Mouse (Mus musculus) megakaryocyte progenitor cell, adult 5-6 weeks (primary cell): ENCODE data around the gene Slc25a3. TPM values are rescaled to one million over a fixed set of nuclear protein-coding genes. Genes with fewer than 3 reads are reported as not detected.

Source experiments
- ATAC-seq: replicated peaks from 2 replicates; pipeline ENCODE4 v1.8.0; 2016; ENCODE audit warnings: mild to moderate bottlenecking, moderate TSS enrichment, inconsistent platforms; ENCODE audit not compliant: poor library complexity
- total RNA-seq, 2 experiments: library from RNA; stranded (forward) in 1 of 2; stranded (reverse) in 1 of 2; fragments of 157-497, 149-512 nt in 1 of 2; fragments of 200-1000 nt in 1 of 2; gene quantifications; 2 replicates each; pipeline versions ENCODE4 v1.2.3 to v1.2.4; 2015 to 2017

Slc25a3 gene
- total RNA-seq, 2 experiments from 2014 or later, result 244 to 680 TPM

- peak; percentile 12; the same call in 1 of the 2 replicates for ATAC-seq
Measured at GRCm38 (mm10) chr10:91143313-91144230, 19.7 kb upstream of the Slc25a3 start.

- ATAC-seq, result peak; percentile 47
Measured at GRCm38 (mm10) chr10:91142654-91143191, 18.9 kb upstream of the Slc25a3 start.

GRCm38 (mm10) chr10:91141564-91141963 is 17.7 kb upstream of the Slc25a3 start:
- peak; percentile 62 for ATAC-seq

GRCm38 (mm10) chr10:91139148-91139766 is 15.4 kb upstream of the Slc25a3 start:
- ATAC-seq, result no peak

- peak; percentile 75 for ATAC-seq
Measured at GRCm38 (mm10) chr10:91138317-91138716, 14.5 kb upstream of the Slc25a3 start.

- ATAC-seq, result peak; percentile 63
Measured at GRCm38 (mm10) chr10:91137400-91137799, 13.5 kb upstream of the Slc25a3 start.

- no peak for ATAC-seq
Measured at GRCm38 (mm10) chr10:91135302-91135972, 11.6 kb upstream of the Slc25a3 start.

- no peak for ATAC-seq
Measured at GRCm38 (mm10) chr10:91131565-91131964, 7.7 kb upstream of the Slc25a3 start.

- ATAC-seq, result no peak
Measured at GRCm38 (mm10) chr10:91130792-91131191, 6.9 kb upstream of the Slc25a3 start.

- ATAC-seq, result no peak
Measured at GRCm38 (mm10) chr10:91128551-91129160, 4.8 kb upstream of the Slc25a3 start.

- no peak for ATAC-seq
Measured at GRCm38 (mm10) chr10:91127395-91127794, 3.5 kb upstream of the Slc25a3 start.

- no peak for ATAC-seq
Measured at GRCm38 (mm10) chr10:91126618-91127355, 2.9 kb upstream of the Slc25a3 start.

- peak; percentile 33 for ATAC-seq
Measured at GRCm38 (mm10) chr10:91123281-91123827, 505 bp downstream of the Slc25a3 start.

GRCm38 (mm10) chr10:91122646-91123045 is 1.2 kb downstream of the Slc25a3 start:
- no peak for ATAC-seq

- ATAC-seq, result no peak; the same call in 1 of the 2 replicates
Measured at GRCm38 (mm10) chr10:91116958-91117357, 6.9 kb downstream of the Slc25a3 start.

GRCm38 (mm10) chr10:91109841-91110240 is 14.0 kb downstream of the Slc25a3 start:
- peak; percentile 29; the same call in 1 of the 2 replicates for ATAC-seq

GRCm38 (mm10) chr10:91105981-91106380 is 17.9 kb downstream of the Slc25a3 start:
- no peak for ATAC-seq

GRCm38 (mm10) chr10:91102799-91103590 is 20.9 kb downstream of the Slc25a3 start:
- no peak for ATAC-seq

GRCm38 (mm10) chr10:91101936-91102335 is 21.9 kb downstream of the Slc25a3 start:
- ATAC-seq, result no peak
